Mouse (Mus musculus) urinary bladder, postnatal 10 days (tissue): ENCODE measurements around the gene Lama2.

ENCODE experiments used
- DNase-seq: peaks from one replicate; pipeline ENCODE4 v3.0.0; 2022; ENCODE audit warnings: low spot score

Lama2 gene

GRCm38 (mm10) chr10:27384636-27385035, 234.9 kb downstream of the Lama2 start:
- DNase-seq = no peak

DNA sequence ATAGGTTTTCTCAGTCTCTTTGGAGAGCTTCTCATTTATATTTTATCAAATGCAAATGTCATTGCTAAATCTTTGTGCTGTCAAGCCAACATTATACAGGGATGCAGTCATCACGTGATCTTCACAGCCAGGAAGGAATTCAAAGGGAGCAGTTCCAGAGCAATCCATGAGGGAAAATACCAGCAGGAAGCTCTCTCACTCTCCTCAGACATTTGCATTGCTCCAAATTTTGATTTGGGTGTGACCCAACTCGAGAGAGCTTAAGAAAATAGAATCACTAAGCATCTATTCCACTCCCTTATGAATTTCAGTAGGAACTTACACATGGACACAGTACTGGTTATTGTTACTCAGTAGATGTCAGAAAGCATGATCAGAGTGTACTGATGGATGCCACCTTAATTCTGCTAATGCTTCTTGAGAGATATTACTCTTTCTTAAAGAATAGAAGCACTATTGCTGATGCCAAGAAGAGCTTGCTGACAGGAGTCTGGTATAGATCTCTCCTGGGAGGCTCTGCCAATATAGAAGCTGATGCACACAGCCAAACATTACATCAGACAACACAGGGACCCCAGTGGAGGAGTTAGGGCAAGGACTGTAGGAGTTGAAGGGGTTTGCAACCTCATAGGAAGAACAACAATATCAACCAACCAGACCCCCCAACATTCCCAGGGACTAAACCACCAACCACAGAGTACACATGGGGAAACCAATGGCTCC, 236.5 kb downstream of the Lama2 start:
- DNase-seq = no peak

DNA sequence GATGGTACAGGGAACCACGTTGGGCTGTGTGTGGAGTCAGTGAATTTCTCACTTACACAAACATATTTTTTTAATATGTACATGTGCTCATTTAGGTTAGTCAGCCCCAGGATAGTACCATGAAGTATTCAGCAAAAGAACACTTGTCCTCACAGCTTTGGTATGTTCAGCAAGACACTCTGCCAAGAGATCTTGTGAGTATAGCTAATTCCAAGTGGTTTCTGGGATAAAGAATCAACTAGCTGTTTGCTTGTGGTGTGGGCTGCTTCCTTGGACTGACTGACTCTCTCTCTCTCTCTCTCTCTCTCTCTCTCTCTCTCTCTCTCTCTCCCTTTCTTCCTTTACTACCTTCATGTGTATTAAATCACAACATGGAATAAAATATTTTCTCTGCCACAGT, 241.3 kb downstream of the Lama2 start:
- DNase-seq = no peak

DNA sequence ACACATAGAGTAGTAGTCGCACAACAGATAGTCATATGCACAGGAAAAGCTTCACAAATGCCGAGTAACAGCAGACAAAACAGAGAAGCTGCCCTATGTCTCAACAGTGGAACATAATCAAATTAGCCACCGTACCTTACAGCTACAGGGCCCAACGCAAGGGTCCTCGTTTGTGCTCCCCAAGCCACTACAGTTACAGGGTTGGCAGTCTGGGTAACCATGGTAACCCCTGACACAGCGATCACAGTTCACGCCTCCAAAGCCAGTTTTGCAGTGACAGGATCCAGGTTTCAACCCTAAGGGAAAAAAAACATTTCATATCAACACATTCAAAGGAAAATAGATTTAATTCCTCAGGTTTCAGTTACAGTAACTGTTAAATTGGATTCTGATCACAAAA, 275.3 kb downstream of the Lama2 start:
- DNase-seq = no peak

- DNase-seq = no peak
Observed at GRCm38 (mm10) chr10:27322410-27322990, 297.1 kb downstream of the Lama2 start.

DNA sequence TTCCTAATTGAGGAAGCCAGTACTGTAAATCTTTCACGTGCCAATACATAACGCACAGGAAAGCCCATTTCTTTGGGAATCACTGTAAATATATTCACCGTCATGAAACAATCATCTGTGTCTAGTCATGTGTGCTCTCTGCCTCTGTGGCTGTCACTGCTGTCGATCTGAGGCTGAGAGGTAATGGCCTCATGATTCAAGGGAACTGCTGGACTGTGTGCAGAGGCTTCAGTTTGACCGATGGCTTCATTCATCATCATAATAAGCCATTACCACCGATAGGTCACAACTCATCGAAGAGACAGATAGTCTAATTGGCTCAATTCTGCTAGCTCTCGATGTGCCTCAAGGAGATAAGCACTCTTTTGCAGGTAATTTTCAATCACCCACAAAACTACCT, 312.1 kb downstream of the Lama2 start:
- DNase-seq = no peak

- DNase-seq = no peak
Observed at GRCm38 (mm10) chr10:27305301-27305700, 314.3 kb downstream of the Lama2 start.

- no peak for DNase-seq
Observed at GRCm38 (mm10) chr10:27285098-27285860, 334.3 kb downstream of the Lama2 start.

DNA sequence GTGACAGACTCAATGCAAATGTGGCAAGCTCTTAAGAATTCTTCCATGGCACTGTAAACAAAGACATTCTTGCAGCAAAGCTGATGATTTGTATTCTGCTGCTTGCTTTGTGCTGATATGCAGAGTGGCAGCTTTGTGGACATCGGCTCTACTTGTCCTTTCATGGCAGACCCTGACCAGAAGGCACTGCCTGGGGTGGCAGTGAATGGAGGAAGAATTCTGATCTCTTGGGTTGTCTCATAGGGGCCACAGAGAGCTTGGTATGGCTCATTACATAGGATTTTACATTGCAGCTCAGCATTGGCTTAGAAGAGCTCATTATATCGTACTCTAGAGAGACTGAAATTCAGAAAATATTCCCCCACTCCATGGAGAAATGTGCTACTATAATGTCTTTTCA, 352.1 kb downstream of the Lama2 start:
- DNase-seq = no peak

DNA sequence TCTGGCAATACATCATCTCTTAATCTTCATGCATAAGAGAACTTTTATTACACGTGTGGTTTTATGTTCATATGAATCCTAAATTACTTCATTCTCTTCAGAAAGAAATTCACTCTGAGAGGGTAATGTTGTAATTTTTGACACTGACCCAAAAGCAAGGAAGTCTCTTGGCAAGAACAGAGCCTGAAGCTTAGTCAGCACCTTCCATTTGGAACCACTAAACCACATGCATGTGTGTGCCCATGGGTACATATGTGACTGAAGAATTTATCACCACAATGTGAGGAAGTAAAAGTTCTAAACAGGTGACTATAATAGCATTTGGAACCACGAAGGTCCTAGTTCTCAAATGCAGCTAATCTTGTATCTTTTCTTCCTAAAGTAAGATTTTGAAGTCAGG, 353.7 kb downstream of the Lama2 start:
- DNase-seq = no peak

GRCm38 (mm10) chr10:27264713-27265112, 354.8 kb downstream of the Lama2 start:
- DNase-seq = no peak

DNA sequence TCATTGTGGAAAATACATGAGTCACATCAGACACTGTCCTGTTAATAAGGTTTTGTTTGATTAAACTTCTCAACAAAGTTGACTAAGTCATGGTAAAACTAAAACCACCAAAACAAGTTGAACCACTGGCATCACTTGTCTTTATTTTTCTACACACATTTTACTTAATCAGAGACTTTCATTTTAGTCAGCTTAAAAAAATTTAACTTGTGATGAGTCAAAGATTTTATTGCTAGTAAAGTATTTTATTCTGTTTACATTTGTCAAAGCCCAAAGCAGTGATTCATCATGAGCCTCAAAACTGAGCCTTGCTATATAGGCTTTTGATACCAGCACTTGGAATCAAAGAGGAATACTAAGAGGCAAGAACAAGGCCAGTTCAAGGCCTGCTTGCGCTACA, 369.8 kb downstream of the Lama2 start:
- DNase-seq = no peak

- DNase-seq = no peak
Observed at GRCm38 (mm10) chr10:27234755-27235154, 384.8 kb downstream of the Lama2 start.

DNA sequence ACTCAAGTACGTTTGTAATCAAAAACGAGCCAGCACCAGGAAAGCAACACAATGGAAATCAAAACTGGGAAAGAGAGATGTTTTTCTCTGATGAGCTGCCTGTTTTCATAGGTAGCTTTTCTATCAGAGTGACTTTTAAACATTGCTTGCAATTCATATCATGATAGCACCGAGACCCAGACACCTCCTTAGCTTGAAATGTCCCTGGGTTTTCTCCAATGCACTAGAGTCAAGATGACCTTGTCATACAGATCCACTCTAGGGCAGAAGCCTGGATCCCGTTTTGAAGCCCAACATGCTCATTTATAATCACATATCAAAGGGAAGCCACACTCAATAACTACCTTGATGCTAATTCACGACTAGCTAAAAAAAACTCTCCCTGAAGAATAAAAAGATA, 386.0 kb downstream of the Lama2 start:
- DNase-seq = no peak

DNA sequence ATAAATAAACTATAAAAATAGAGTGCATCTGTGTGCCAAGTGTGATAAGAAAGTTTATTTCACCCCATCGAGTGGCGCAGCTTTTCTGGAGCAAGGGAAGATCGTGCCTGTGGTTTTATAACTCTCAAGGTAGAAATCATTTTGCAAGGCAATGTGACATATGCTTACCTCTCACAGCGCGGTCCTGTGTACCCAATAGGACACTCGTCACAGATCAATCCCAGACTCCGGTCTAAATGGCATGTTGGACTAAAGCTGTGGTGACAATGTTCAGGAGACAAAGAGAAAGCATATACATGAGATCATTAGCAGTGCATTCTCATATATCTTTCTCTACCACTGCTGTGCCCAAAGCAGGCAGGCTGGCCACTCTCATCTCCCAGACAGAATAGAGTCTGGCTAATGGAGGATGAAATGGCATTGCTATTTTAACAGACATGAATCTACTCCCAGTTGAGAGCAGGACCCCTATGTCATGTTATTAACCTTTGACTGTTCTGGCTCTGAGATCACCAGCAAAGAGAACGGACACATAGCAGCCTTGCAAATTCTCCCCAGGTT, 395.7 kb downstream of the Lama2 start:
- DNase-seq = no peak

GRCm38 (mm10) chr10:27222639-27223315, 396.8 kb downstream of the Lama2 start:
- no peak for DNase-seq

GRCm38 (mm10) chr10:27219698-27220097, 399.9 kb downstream of the Lama2 start:
- DNase-seq = no peak

DNA sequence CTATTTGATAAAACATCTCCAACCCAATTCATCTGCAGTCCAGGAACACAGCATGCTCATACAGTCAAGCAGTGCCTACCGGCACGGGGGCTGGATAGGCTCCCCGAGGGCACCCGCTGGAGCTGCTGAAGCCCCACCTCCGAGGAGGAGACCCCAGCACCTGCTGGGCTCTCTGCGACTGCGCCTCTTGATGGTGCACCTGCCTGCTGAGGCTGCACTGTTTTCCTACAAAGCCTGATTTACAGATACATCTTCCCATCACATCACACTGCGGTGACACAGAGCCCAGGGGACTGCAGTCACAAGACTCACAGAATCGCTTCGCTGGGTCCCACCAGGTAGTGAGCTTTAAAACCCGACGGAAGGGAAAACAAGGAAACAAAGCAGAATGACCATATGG, 412.2 kb downstream of the Lama2 start:
- no peak for DNase-seq

GRCm38 (mm10) chr10:27198443-27198842, 421.1 kb downstream of the Lama2 start:
- no peak for DNase-seq

DNA sequence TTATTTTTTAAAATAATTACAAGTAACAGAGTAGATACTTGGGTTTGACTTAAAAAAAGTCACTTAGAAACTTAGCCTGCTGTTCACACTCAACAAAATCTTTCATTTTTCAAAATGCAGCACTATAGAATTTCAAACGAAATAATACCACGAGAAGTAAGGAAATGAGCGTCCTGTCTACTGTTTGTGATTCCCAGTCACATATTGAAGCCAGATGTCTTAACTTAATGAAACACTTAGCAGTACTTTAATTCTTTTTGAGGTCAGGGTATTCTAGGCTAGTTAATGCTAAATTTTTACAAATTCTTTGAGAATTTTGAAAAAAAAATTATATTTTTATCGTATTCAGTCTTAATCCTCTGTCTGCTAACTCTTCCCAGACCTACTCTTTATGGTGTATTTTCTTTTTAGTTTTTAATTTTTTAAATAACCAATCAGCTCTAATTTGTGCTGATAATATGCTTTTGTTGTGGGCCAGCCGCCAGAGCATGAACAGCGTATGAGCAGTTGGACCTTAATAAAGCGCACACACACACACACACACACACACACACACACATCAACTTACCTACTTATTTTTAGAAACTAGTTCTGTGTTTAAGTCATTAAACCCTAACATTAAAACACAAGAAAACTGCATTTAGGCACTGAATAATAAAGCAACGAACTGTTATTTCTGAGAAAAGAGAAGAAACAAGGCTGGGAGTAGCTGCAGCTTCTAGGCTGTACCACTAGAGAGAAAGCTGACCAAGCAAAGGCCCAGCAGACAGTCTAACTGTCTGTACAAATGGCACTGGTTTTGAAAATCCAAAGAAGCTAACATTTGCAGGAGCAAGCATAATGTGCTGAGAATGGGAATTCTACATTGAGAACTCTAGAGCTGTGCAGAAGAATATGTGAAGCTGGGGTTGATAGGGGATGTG, 425.3 kb downstream of the Lama2 start:
- no peak for DNase-seq

GRCm38 (mm10) chr10:27188630-27189365, 430.8 kb downstream of the Lama2 start:
- no peak for DNase-seq
